Mouse (Mus musculus): ENCODE results near the gene Ptpn6.

Gene Ptpn6

GRCm38 (mm10) chr6:124731038-124731437 is 7.5 kb downstream of the Ptpn6 start:
- DNase-seq (ENCODE audit: low read depth in 1 of 2, low spot score in 2 of 2), result no peak

DNA sequence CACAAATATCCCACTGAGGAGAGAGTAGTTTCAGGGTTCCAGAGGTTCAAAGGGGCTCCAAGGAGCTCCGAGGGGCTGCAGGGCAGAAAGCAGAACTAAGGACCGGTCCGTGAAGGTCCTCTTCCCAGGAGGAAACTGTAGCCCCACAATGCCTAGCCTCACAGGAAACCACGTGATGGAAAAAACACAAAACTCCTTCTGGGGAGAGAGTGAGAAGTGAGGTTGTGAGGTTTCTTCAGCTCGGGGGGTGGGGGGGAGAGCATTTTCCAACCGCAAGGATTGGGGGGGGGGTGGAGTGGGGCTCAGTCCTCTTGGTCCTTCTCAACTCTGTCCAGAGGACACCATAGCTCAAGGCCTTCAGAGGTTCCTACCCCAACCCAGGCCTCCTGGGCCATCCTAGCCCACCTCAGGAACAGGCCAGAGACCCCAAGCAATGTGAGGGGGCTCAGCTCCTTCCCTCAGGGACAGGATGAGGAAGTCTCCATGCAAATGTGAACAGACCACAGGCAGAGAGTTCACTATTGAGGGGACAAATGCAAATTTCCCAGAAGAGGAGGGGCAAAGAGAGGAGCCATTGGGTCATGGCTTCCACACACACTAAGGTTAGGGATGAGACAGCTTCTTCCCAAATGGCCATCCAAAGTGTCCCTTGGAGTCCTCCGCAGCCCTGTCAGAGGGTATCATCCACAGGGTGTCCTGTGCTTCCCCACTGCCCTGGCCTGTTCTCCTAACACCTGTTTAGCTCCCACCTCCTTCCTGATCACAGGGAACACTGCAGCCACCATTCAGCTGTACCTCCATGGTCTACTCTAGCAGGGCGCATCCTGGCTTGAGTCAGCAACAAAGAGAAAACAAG is 8.4 kb downstream of the Ptpn6 start:
- peak in 1 of 2 experiments; percentile 47 for DNase-seq (ENCODE audit: low read depth in 1 of 2, low spot score in 2 of 2)

DNA sequence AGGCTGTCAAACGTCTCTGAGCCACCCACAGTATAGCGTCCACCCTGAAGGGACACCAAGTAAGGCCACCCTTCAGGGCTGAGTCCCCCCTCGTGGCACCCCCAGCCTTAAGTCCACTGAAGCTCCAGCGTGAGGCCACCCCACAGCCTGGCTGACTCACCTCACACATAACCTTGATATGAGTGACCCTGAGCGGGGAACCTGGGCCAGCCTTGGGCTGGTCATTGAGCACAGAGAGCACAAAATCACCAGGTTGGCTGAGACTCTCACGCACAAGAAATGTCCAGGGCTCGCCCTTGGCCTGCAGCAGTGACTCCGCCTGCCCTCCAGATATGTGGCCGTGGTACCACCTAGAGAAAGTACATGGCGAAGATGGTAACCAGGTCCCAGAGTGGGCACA is 9.9 kb downstream of the Ptpn6 start:
- no peak for DNase-seq (ENCODE audit: low read depth in 1 of 2, low spot score in 2 of 2)

GRCm38 (mm10) chr6:124724472-124724871 is 14.0 kb downstream of the Ptpn6 start:
- no peak for DNase-seq (ENCODE audit: low read depth in 1 of 2, low spot score in 2 of 2)

DNA sequence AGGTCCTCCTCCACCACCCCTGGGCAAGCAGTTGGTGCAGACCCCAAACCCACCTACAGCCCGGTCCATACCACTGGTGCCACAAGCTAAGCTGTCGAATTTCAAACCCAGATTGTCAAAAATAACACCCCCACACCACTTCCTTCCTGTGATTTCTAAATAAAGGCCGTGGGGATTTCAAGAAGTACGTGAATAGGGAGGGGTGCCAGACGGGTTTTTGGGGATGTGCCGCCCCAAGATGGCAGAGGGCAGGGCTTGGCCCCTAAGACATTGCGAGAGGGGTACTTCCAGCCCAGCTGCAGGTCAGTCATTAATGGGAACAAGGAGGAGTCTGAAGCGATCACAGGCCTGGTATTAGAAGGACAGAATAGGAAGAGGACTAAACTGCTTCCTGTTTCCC is 15.0 kb downstream of the Ptpn6 start:
- DNase-seq (ENCODE audit: low read depth in 1 of 2, low spot score in 2 of 2), result peak; percentile 61 to 72

- DNase-seq (ENCODE audit: low read depth in 1 of 2, low spot score in 2 of 2), result no peak
Observed at GRCm38 (mm10) chr6:124722876-124723473, 15.5 kb downstream of the Ptpn6 start.

DNA sequence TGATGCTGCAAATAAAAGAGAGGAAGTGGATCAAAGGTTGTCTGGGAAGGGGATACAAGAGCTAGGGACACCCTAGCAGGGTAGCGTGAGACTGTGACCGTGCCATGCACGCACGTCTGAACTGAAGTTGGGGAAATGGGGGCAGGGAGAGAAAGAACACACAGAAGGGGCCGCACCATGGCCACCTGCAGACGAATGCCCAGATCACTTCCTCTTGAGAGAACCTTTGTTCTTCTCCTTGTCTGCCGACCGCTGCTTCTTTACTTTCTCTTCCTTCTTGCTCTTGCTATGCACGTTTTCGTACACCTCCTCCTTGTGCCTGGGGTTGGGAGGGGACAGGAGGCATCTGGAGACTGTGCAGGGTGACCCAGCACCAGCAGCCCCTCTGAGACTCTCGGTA is 17.6 kb downstream of the Ptpn6 start:
- DNase-seq (ENCODE audit: low read depth in 1 of 2, low spot score in 2 of 2), result no peak

GRCm38 (mm10) chr6:124719354-124719978 is 19.0 kb downstream of the Ptpn6 start:
- DNase-seq (ENCODE audit: low read depth in 1 of 2, low spot score in 2 of 2), result no peak

DNA sequence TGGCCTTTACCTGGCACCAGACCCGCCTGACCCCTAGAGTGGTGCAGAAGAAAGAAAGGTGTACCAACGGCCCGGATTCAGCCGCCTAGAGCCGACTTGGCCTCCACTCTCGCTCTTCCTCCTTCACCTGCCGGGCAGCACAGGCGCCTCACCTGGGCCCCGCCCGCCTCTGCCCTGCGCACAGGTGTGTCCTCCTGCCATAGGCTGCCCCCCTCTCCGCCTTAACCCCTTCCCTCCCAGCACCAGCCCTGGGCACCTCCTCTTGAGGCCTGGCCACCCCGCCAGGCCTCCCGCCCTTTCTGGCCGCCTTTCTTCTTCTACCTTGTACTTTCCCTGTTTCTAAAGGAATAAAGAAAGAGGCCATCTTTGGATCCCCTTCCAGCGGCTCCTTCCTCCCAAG is 19.8 kb downstream of the Ptpn6 start:
- no peak for DNase-seq (ENCODE audit: low read depth in 1 of 2, low spot score in 2 of 2)

DNA sequence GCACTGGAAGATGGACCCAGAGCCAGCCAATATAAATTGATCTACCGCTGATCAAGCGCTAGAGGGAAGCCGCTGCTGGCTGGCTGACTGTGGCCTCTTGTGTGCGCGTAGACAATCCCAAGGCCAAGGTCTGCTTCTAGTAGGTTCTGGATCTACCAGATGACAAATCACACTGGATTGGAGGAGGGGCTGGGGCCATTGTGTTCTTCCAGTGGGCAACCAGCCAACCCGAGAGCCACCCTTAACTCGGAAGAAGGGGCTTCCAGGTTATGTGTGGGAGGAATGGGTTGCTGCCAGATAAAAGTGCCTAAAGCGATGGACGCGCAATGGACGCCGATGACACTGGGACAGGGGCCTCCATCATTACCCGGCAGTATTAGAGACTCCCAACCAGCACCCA is 20.5 kb downstream of the Ptpn6 start:
- no peak for DNase-seq (ENCODE audit: low read depth in 1 of 2, low spot score in 2 of 2)

GRCm38 (mm10) chr6:124716864-124717490 is 21.5 kb downstream of the Ptpn6 start:
- peak in 1 of 2 experiments; percentile 29 for DNase-seq (ENCODE audit: low read depth in 1 of 2, low spot score in 2 of 2)

DNA sequence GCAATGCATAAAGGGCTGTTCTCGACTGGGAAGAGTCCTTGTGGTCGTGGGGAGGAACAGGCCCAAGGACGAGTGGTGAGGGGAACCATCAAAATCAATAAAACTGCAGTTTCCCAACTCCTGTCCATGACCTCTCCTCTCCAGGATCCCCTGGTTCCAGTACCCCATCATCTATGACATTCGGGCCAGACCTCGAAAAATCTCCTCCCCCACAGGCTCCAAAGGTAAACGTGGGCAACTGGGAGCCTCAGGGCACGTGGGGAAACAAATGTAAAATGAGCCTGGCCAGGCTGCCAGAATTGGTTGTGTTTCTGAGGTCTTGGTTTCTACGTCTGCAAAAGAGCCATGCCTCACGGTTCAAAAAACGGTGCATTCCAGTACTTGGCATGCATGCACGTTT is 25.6 kb downstream of the Ptpn6 start:
- DNase-seq (ENCODE audit: low read depth in 1 of 2, low spot score in 2 of 2), result no peak

DNA sequence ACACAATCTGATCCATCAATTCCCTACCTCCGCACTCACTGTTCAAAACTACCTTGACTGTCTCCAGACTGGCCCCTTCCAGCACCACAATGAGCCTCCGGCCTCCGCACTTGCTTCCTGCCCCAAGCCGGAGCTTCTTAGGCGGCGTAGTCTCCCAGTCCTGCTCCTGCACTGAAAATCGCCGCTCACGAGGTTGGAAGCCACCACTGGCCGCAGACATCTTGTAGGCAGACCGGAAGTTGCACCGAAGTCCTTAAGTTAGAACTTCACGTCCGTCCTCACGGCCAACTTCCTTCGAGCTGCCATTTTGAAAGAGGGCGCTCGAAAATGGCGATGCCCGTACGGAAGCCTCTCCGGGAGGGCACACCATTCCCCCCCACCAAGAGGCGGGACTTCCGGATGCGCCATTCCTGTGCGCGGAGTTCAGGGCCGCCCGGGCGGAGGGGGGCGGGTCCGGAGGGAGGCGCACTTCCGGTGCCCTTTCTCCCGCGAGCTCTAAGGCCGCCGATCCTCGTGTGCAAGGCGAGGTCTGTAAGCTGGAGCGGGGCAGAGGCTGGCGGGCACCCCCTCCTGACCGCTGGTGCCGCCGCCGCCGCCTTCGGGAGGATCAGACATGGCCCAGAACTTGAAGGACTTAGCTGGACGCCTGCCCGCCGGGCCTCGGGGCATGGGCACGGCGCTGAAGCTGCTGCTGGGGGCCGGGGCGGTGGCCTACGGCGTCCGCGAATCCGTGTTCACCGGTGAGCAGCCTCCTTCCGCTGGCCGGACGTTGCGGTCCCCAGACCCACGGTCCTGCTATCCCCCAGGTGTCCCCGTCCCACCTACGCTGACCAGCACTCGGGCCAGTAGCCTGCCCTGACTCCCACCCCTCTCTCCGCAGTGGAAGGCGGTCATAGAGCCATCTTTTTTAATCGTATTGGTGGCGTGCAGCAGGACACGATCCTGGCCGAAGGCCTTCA is 26.4 kb downstream of the Ptpn6 start, which contains the start of the genes Emg1 and Phb2:
Emg1 (minus strand) TSS at position 355 of the 959 bp plus-strand sequence.
Phb2 (plus strand) TSS at position 513 of the 959 bp plus-strand sequence.
- DNase-seq (ENCODE audit: low read depth in 1 of 2, low spot score in 2 of 2), result peak; percentile 91 to 97

DNA sequence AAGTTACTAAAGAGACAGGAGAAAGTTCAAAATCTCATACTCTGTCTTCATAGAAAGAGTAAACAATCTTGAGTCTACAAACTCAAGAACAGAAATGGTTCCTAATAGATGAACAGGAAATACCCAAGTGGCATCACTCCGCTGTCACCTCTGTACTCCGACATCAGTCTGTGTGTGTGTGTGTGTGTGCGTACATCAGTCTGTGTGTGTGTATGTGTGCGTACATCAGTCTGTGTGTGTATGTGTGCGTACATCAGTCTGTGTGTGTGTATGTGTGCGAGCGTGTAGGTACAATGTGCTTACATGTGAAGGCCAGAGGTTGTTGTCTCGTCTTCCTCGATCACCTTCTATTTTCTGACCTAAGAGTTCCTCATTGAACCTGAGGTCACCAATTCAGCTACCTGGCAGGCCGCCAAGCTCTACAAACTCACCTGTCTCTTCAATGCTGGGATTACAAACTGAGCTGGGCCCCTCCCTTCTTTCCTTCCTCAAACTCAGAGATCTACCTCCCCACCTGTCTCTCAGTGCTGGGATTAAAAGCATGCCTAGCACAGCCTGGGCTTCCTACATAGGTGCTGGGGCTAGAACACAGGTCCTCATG is 30.1 kb downstream of the Ptpn6 start:
- DNase-seq (ENCODE audit: low read depth in 1 of 2, low spot score in 2 of 2), result no peak

DNA sequence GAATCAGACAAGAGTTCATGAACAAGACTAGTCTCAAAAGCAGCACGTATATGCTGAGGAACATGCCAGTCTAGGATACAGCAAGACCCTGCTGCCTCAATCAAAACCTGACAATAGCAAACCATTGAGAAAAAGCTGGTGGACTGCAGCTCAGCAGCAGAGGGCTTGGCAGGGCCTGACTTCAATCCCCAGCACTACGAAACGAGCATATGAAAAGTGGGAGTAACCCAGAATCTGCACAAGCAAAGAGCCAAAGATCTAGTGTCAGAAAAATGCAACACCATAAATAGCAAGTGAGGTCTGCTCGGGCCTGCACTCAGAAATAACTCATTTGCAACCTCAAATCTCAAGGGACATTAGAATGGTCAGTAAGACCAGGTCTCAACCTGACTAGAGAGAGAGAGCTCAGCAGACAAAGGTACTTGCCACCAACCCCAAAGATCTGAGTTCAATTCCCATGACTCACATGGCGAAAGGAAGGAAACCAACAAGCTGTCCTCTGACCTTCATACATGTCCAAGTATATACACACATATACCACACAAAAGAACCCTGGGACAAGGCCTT is 32.4 kb downstream of the Ptpn6 start:
- DNase-seq (ENCODE audit: low read depth in 1 of 2, low spot score in 2 of 2), result no peak

- DNase-seq (ENCODE audit: low read depth in 1 of 2, low spot score in 2 of 2), result no peak
Observed at GRCm38 (mm10) chr6:124704417-124704816, 34.1 kb downstream of the Ptpn6 start.

- DNase-seq (ENCODE audit: low read depth in 1 of 2, low spot score in 2 of 2), result no peak
Observed at GRCm38 (mm10) chr6:124703789-124704188, 34.7 kb downstream of the Ptpn6 start.

DNA sequence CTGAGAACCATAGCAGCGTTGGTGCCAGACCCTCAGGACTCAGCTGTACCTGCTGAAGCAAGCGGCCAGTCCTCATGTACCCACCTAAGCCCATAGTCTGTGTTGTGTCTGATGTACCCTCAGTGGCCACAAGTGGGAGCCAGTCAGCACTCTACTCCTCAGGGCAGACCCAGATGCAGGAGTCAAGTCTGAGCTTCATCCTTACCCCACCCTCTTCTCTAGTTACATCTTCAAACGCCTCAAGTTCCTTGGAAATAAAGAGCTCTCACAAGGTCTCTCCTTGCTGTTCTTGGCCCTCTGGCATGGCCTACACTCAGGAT is 35.8 kb downstream of the Ptpn6 start:
- peak in 1 of 2 experiments; percentile 51 for DNase-seq (ENCODE audit: low read depth in 1 of 2, low spot score in 2 of 2)

- DNase-seq (ENCODE audit: low read depth in 1 of 2, low spot score in 2 of 2), result no peak
Observed at GRCm38 (mm10) chr6:124702102-124702783, 36.3 kb downstream of the Ptpn6 start.
